Mouse (Mus musculus): ENCODE data around the gene Mmgt2. TPM values are rescaled to one million over a fixed set of nuclear protein-coding genes. Genes with fewer than 3 reads are reported as not detected.
"Not testable (repeated sequence)": the region's sequence is repeated elsewhere in the genome, so short reads cannot be mapped to it uniquely, and the experiment has no call there.

Gene Mmgt2
- total RNA-seq, 4 experiments from 2014 or later, result 5.3 to 7.2 (median 6.5) TPM

DNA sequence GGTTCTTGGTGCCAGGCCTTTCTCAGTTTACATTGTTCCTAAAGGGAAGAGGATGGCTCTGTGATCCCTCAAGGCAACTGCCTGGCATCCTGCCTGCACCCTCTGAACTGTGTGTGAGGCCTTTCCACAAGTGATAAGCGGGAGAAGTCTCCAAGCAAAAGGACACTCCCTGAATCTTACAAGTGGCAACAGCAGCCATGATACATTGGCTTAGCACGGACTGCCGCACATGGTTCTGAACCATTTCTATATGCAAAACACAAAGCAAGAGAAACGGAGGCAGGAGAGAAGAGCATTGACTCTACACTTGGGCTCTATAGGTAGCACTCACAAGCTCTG lies 3.2 kb upstream of the Mmgt2 start:
- no peak for DNase-seq (ENCODE audit: low spot score in 2 of 2)

GRCm38 (mm10) chr11:62645732-62646494 lies 2.6 kb upstream of the Mmgt2 start:
- DNase-seq (ENCODE audit: low spot score in 2 of 2), result no peak

DNA sequence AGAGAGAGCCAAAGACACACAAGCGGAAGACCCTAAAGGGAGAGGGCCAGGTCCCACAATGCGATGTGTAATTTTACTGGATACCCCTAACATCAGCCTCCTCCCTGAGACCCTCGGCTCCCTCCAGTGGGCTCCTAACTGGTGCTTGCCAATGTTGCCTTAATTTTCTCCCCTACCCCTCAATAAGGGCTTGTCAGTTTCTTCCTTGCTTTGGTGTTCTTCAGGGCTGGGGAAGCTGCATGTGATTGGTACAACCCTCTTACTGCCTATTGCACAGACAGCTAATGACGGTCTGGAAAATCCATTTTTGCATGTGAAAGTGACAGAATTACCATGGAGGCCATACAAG lies 2.0 kb upstream of the Mmgt2 start:
- DNase-seq (ENCODE audit: low spot score in 2 of 2), result no peak

DNA sequence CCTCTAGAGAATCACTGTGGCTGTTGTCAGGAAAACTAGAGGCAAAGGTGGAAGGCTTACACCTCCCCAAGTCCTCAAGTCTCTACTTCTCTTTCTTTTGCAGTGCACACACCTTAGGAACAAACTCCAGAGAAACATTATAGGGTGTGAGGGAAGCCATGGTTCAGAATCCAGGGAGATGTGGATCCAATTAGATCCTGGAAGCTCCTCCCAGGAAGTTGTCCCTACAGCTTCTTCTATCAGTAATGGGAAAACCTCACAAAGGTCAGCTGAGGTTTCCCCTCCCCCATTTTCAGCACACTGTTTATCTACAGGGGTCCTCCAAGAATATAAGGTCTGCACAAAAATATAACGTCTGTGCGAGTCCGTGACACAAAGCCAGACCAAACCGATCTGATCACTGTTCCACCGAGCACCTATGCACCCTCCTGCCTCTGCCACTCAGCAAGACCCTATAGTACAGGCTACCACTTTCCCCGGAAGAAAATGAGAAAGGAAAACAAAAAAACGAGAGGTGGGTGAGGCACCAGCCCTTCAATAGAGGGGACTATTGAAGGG lies 1.4 kb upstream of the Mmgt2 start:
- DNase-seq (ENCODE audit: low spot score in 2 of 2), result no peak

DNA sequence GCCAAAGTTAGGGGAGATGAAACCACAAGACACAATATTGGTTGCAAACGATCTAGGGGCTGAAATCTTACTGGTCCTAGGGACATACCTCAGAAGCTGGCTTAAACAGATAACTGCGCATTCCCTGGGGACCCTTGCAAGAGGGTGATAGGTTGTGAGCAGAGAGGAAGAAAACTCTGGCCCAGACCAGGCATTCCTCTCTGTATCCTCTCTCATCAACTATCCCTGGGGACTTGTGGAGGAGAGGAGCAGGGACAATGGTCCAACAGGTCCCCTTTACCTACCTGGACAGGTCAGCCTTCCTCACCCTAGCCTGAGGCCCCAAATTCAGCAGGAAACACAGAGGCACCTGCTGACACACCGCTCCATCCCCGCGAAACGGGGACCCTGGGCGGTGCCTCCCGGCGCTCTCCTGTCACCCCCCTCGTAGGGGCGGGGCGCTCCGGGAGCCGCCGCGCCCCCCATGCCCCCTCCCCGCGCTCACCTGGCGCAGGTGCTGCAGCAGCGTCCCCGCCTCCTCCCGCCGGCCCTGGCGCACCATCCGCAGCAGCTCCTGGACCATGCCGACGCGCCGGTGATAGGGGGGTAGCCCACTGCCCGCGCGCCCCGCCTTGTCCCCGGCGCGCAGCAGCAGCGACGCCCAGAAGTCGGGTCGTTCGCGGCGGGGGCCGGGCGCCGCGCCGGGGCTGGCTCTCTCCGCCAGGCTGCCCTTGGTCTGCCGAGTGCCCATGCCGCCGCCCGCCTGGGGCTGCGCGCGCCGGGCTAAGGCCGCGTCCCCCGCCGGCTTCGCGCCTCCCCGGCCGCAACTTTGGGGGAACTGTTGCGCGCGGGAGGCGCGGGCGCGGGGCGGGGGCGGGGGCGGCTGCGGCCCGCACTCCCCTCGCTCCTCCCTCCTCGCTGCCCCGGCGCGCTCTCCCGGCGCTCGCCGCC lies 538 bp upstream of the Mmgt2 start, which contains the start of gene Lrrc75a:
Gene Lrrc75a, minus strand, starts transcription at position 863 of the 930 bp plus-strand sequence.
- no peak for DNase-seq (ENCODE audit: low spot score in 2 of 2)

- not testable (repeated sequence) for DNase-seq (ENCODE audit: low spot score in 2 of 2)
These were observed 1.3 kb downstream of the Mmgt2 start for GRCm38 (mm10) chr11:62649803-62650202.

GRCm38 (mm10) chr11:62651563-62651962 lies 3.1 kb downstream of the Mmgt2 start:
- DNase-seq (ENCODE audit: low spot score in 2 of 2), result no peak

DNA sequence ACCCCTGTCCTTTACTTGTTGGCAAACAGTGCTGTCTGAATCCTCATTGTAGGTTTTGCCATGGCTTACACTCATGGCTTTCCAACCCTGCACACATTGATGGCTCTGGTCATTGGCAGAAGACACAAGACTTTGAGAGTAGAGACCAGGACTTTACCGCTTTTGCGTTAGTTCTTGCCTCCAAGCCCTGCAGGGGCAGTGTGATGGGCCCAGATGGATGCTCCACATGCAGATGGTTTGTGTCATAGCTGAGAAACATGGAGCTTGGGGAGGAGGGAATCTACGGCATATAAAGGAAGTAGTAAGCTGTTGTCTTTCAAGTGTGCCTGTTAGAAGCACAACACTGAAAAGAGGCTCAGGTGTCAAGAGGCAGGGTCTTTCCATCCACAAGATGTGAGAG lies 3.6 kb downstream of the Mmgt2 start:
- DNase-seq (ENCODE audit: low spot score in 2 of 2), result no peak

DNA sequence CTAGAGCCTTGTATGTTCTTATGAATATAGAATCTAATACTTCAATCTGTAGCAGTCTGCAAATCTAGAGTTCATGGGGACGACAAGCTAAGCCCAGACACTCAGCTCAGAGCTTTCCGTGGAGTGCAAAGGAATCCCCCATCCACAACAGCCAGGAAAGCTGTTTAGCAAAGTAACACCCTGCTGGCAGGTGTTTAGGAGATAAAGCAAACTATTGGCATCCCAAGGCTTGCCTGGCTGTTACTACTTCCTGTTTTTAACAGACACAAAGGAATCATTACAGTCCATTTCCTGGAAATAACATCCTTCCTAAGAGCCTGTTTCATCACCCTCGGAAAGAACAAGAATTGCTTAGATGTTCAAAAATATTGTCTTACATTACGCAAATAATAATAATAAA lies 12.4 kb downstream of the Mmgt2 start:
- no peak for DNase-seq (ENCODE audit: low spot score in 2 of 2)

GRCm38 (mm10) chr11:62664250-62664649 lies 15.8 kb downstream of the Mmgt2 start:
- no peak for DNase-seq (ENCODE audit: low spot score in 2 of 2)

DNA sequence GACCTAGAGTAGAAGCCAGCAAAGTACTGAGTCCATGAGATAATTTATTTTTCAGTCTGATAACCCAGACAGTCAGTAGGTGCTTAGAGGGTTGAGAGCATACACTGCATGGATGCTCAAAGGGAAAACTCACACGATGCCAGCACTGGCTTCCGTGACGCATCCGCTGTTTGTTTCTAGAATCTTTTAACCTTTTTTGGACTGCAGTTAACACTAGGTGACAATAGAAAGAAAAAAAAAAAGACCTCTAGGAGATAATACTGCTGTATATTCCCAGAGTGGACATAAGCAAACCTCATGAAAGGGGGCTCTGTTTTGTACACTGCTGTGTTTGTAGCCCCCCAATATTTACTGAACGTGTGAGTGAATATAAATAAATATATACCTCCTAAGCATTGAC lies 20.5 kb downstream of the Mmgt2 start:
- no peak for DNase-seq (ENCODE audit: low spot score in 2 of 2)

DNA sequence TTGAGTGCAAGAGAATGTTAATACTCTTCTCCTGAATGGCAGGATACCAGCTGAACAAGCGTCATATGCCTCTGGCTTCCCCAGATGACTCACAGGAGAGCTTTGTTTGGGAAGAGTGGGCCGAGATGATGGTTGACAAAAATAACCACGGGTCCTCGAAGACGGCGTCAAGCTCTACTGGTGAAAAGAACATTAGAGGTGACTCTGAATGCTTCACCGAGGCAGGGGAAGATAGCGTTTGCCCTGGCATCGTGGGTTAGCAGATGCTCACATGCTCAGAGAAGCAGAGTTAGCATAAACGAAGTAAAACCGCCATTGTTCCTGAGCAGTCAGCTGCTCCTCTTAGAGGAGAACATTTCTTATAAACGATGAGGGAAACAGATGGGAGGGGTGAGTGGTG lies 21.0 kb downstream of the Mmgt2 start:
- DNase-seq (ENCODE audit: low spot score in 2 of 2), result no peak

GRCm38 (mm10) chr11:62670006-62670405 lies 21.5 kb downstream of the Mmgt2 start:
- DNase-seq (ENCODE audit: low spot score in 2 of 2), result no peak

DNA sequence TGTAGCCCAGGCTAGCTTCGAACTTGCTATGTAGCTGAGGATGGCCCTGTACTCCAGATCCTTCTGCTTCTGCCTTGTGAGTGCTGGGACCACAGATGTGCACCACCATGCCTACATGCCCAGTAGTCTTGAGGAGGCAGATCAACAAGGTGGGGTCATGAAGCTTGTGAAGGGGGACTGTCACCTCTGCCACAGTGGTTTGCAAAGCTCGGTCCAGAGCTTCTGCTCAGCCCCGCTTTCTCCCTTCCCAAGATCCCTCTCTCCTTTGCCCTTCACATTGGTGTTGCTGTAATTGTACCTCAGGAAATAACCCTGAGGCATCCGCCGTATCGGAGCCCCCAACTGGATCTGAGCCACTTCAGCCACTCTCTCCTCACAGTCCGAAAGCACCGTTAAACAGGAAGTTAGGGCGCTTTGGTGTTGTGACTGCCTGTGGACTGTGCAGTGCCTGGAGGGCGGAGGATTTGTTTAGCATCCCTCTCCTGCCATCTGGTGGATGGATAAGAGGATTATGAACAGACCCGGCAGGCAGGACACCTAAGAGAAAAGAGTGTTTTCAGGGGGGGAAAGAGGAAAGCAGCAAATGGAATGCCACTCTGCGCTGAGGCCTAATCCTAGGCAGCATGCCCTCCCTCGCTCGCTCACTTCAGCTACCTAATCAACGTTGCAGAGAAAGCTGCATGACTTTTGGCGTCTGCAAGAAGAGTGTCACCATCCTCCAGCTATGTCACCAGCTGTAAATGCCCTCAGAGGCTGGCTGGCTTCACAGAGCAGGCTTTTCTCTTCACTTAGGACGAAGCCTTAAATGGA lies 27.2 kb downstream of the Mmgt2 start:
- peak; percentile 33 to 36 for DNase-seq (ENCODE audit: low spot score in 2 of 2)

GRCm38 (mm10) chr11:62676290-62676596 lies 27.8 kb downstream of the Mmgt2 start:
- DNase-seq (ENCODE audit: low spot score in 2 of 2), result no peak

GRCm38 (mm10) chr11:62678778-62679354 lies 30.4 kb downstream of the Mmgt2 start:
- DNase-seq (ENCODE audit: low spot score in 2 of 2), result no peak

GRCm38 (mm10) chr11:62679954-62680353 lies 31.5 kb downstream of the Mmgt2 start:
- DNase-seq (ENCODE audit: low spot score in 2 of 2), result no peak

DNA sequence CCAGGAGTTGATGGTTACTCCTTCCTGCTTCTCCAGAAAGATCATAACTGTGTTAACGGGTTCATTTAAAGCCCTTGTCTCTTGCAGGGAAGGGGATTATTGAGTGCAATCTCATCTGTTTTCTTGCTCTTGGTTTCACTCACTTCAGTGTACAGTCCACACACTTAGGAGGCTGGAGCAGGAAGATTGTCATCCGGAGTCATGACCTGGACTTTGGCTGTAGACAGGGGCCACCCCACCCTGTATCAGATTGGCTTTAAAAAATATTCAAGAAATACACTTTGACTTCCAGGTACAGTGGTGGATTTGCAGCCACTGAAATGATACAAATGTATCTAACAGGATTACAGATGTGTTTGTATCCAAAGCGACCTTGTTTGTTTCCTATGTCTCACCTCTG lies 43.1 kb downstream of the Mmgt2 start:
- DNase-seq (ENCODE audit: low spot score in 2 of 2), result no peak

DNA sequence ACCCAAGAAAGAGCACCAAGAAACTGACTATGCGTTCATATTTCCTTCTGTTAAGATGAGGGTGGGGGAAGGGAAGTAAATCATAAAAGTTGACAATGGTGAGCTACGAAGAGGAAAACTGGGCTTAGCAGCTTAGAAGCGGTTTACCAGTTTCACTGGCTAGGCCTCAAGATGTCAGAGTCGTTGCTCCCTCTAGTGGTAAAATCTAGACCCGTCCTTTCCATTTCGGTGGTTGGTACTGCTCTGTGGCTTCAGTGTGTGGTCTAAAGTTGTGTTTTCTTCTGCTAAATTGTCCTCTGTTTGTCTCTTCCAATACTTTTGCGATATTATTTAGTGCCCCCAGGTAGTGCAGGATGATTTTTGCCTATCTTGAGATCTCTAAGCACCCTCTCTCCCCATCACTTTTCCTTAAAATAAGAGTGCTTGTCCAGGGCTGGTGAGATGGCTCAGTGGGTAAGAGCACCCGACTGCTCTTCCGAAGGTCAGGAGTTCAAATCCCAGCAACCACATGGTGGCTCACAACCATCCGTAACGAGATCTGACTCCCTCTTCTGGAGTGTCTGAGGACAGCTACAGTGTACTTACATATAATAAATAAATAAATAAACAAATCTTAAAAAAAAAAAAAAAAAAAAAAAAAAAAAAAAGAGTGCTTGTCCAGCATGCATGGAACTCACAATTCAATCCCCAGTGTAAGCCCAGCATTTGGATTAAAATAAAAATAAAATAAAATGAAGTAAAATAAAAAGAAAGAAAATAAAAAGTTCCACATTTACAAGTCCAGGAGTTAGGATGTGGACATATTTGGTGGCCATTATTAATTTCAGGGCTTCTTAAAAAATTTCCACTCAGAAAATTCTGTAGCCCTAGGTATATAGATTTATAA lies 45.1 kb downstream of the Mmgt2 start:
- no peak for DNase-seq (ENCODE audit: low spot score in 2 of 2)

DNA sequence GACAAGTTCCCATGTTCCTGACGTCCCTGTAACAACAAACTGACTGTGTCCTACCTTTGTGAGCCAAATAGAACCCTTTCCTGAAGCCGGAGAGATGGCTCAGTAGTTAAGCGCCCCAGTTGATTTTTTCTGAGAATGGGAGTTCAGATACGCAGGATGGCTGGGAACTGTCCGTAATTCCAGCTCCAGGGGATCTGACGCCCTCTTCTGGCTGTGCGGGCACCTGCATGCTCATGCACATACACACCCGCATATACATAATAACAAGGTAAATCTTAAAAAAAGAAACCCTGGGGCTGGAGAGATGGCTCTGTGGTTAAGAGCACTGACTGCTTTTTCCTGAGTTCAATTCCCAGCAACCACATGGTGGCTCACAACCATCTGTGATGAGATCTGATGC lies 46.7 kb downstream of the Mmgt2 start:
- no peak for DNase-seq (ENCODE audit: low spot score in 2 of 2)

All from gastrocnemius, adult 8-10 months (tissue).